ENCODE assay signal across 20 mouse cellular contexts in the genomic region with DNA sequence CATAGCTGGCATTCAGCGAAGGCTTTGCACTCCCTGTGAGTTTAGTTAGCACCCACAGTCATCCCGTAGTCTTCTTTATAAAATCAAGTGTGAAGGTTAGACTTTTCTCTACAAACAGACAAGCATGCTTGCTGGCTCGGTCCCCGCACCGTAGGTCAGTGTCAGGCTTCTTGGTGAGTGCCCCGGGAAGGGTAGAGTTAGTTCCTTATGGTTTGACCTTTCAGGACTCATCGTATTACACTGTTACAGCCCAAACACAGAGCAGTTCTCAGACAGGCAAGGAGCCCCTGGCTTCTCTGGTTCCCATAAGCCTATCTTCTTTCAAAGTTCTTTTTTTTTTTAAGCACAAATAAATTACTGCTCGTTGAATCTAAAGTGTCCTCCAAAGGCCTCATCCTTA. TPM values are rescaled to one million over a fixed set of nuclear protein-coding genes. Genes with fewer than 3 reads are reported as not detected.
DNase-seq lines count a peak whose midpoint lies in the region; ATAC-seq and TF ChIP-seq lines count a peak whose summit lies in the region.
"Had no signal": no experiment of that assay in that cellular context is flagged by ENCODE, and none has a peak within 500 bp of the region (broad histone marks: within the 10 kb centered on the region; RNA-seq: fewer than 3 reads in every experiment).

No protein-coding gene starts in this region.

- H3K9me3 ChIP-seq in kidney, embryonic 14.5 days (ENCODE audit: control insufficient read depth, low read length), result no peaks in the 10 kb centered on the region
- H3K9me3 ChIP-seq in kidney, postnatal 0 days (replicated peaks; ENCODE audit: low read length), result no peaks in the 10 kb centered on the region
- H3K9me3 ChIP-seq: forebrain, embryonic 10.5 days; forebrain, embryonic 13.5 days; hindbrain, embryonic 12.5 days; hindbrain, embryonic 15.5 days had no signal

- 0 out of 2 replicates have a peak, but pooled peaks cover 4% of the 10 kb centered on the region for H3K4me1 ChIP-seq in kidney, embryonic 14.5 days (ENCODE audit: control insufficient read depth, insufficient read depth, low read length)
- no peaks in the 10 kb centered on the region; the same call in 1 of the 2 replicates for H3K4me1 ChIP-seq in kidney, postnatal 0 days (replicated peaks; ENCODE audit: insufficient read depth, low read length)

- no peak overlapping the region for H3K4me3 ChIP-seq in kidney, embryonic 14.5 days (ENCODE audit: low read length)
- H3K4me3 ChIP-seq in kidney, postnatal 0 days (replicated peaks; ENCODE audit: low read depth, low read length), result no peak overlapping the region
- H3K4me3 ChIP-seq: forebrain, embryonic 10.5 days; forebrain, embryonic 13.5 days; hindbrain, embryonic 12.5 days; hindbrain, embryonic 15.5 days had no signal

- peak; percentile 48 for DNase-seq in gastrocnemius, adult 18-20 months (ENCODE audit: low spot score)
- no peak for DNase-seq in gastrocnemius, postnatal 4 days (ENCODE audit: low spot score in 2 of 2)
- no peak for DNase-seq in kidney, postnatal 25 days
- peak; percentile 51 for DNase-seq in kidney, postnatal 0 days (ENCODE audit: low spot score)
- no peak for DNase-seq in kidney, adult 11 months
- no peak for DNase-seq in ovary, postnatal 10 days (ENCODE audit: low spot score)
- DNase-seq: adrenal gland, postnatal 10 days; adrenal gland, postnatal 36 days; cerebellum, adult 18-20 months; cerebellum, adult 9-10 months; cerebellum, postnatal 14 days; heart, adult 11 months had no signal

- H3K27me3 ChIP-seq in kidney, embryonic 14.5 days (ENCODE audit: control insufficient read depth, insufficient read depth, low read length), result no peaks in the 10 kb centered on the region
- no peaks in the 10 kb centered on the region for H3K27me3 ChIP-seq in kidney, postnatal 0 days (ENCODE audit: insufficient read depth, low read length)
- H3K27me3 ChIP-seq: hindbrain, embryonic 15.5 days had no signal

- H3K36me3 ChIP-seq in kidney, embryonic 14.5 days (ENCODE audit: control insufficient read depth, insufficient read depth, low read length), result no peaks in the 10 kb centered on the region
- no peaks in the 10 kb centered on the region for H3K36me3 ChIP-seq in kidney, postnatal 0 days (ENCODE audit: insufficient read depth, low read length)
- H3K36me3 ChIP-seq: forebrain, embryonic 10.5 days; hindbrain, embryonic 12.5 days; hindbrain, embryonic 15.5 days had no signal

- no peak overlapping the region for H3K9ac ChIP-seq in kidney, embryonic 14.5 days (ENCODE audit: low read depth, low read length)
- no peak overlapping the region for H3K9ac ChIP-seq in kidney, postnatal 0 days (ENCODE audit: low read depth, low read length)
- H3K9ac ChIP-seq: forebrain, embryonic 13.5 days; hindbrain, embryonic 12.5 days; hindbrain, embryonic 15.5 days had no signal

- no peak overlapping the region for H3K4me2 ChIP-seq in kidney, embryonic 14.5 days (replicated peaks; ENCODE audit: low read depth, low read length)
- no peak overlapping the region for H3K4me2 ChIP-seq in kidney, postnatal 0 days (ENCODE audit: low read length)
- H3K4me2 ChIP-seq: forebrain, embryonic 13.5 days; heart, embryonic 11.5 days; hindbrain, embryonic 12.5 days; hindbrain, embryonic 15.5 days had no signal

- H3K27ac ChIP-seq in kidney, embryonic 14.5 days (ENCODE audit: low read depth, low read length), result no peak overlapping the region
- no peak overlapping the region for H3K27ac ChIP-seq in kidney, postnatal 0 days
- H3K27ac ChIP-seq: forebrain, embryonic 10.5 days; forebrain, embryonic 13.5 days; hindbrain, embryonic 12.5 days; hindbrain, embryonic 15.5 days had no signal

- 38% methylated on average over 8 of the region's 8 CpGs for WGBS in kidney, embryonic 14.5 days
- 38% methylated on average over 8 of the region's 8 CpGs for WGBS in kidney, postnatal 0 days

- TF ChIP-seq CTCF in kidney, postnatal 0 days (IDR thresholded peaks at IDR 0.05; ENCODE audit: low read depth), result no peak

- peak; percentile 73; the same call in 1 of the 2 replicates for ATAC-seq in kidney, embryonic 14.5 days (ENCODE audit: low FRiP score, low TSS enrichment)
- no peak for ATAC-seq in kidney, postnatal 0 days (replicated peaks; ENCODE audit: low FRiP score, low read depth)
- ATAC-seq: activated CD4-positive, CD25-positive, alpha-beta regulatory T cell, adult 4 months; forebrain, embryonic 13.5 days; forebrain, embryonic 16.5 days had no signal

RNA-seq across cellular contexts. Expression of gene Smyd2, which starts 48.2 kb away (rescaled TPM):
- total RNA-seq in gastrocnemius, adult 18-20 months (2021), result 100 to 1,000 TPM; 316 to 319 TPM
- total RNA-seq in gastrocnemius, postnatal 4 days (2021), result 100 to 1,000 TPM; 144 to 145 TPM
- polyA plus RNA-seq in kidney, embryonic 14.5 days (2014; fragmentation: Nextera tagmentation; extraction: Ambion mirVana), result 85.6 and 93.3 TPM in 2 replicates
- 70.4 and 72.1 TPM in 2 replicates for polyA plus RNA-seq in kidney, postnatal 0 days (2015; fragmentation: Nextera tagmentation; extraction: Ambion mirVana)

Comparison
In these comparisons a context has a peak if more than half of its experiments do, and no peak if none do; other contexts are left out.
1. DNase-seq: peak in gastrocnemius, adult 18-20 months (single experiment) and kidney, postnatal 0 days (single experiment); none in gastrocnemius, postnatal 4 days (0 of 2), kidney, postnatal 25 days (0 of 2), kidney, adult 11 months (single experiment) and ovary, postnatal 10 days (single experiment).